ENCODE assay signal across 14 mouse cellular contexts in genomic region chr13:62917416-62918110, GRCm38 (mm10). TPM values are rescaled to one million over a fixed set of nuclear protein-coding genes. Genes with fewer than 3 reads are reported as not detected.
DNase-seq lines count a peak whose midpoint lies in the region; ATAC-seq and TF ChIP-seq lines count a peak whose summit lies in the region.
"Had no signal": no experiment of that assay in that cellular context is flagged by ENCODE, and none has a peak within 500 bp of the region (broad histone marks: within the 10 kb centered on the region; RNA-seq: fewer than 3 reads in every experiment).

No protein-coding gene starts in this region.

- no peaks in the 10 kb centered on the region for H3K36me3 ChIP-seq in limb, embryonic 12.5 days
- H3K36me3 ChIP-seq in limb, embryonic 10.5 days: no peaks in the 10 kb centered on the region
- H3K36me3 ChIP-seq in stomach, embryonic 16.5 days (ENCODE audit: control insufficient read depth, insufficient read depth, low read length): no peaks in the 10 kb centered on the region
- no peaks in the 10 kb centered on the region for H3K36me3 ChIP-seq in stomach, postnatal 0 days (ENCODE audit: control insufficient read depth, insufficient read depth, low read length)
- H3K36me3 ChIP-seq: liver, embryonic 13.5 days had no signal

- TF ChIP-seq CTCF in stomach, postnatal 0 days (IDR thresholded peaks at IDR 0.05; ENCODE audit: low read depth): no peak

- no peak overlapping the region for H3K4me3 ChIP-seq in limb, embryonic 12.5 days (replicated peaks)
- H3K4me3 ChIP-seq in limb, embryonic 10.5 days: no peak overlapping the region
- no peak overlapping the region for H3K4me3 ChIP-seq in stomach, embryonic 16.5 days (replicated peaks; ENCODE audit: low read length)
- H3K4me3 ChIP-seq in stomach, postnatal 0 days (ENCODE audit: low read depth, low read length): no peak overlapping the region
- H3K4me3 ChIP-seq: liver, embryonic 13.5 days had no signal

- peak; percentile 45 to 59 for DNase-seq in cerebellum, postnatal 10 days
- no peak for DNase-seq in cerebellum, adult 9-11 months
- no peak for DNase-seq in limb, embryonic 10.5 days (ENCODE audit: low spot score)
- DNase-seq in stomach, postnatal 0 days (ENCODE audit: low spot score): no peak
- no peak for DNase-seq in right cerebral cortex, postnatal 4 days
- DNase-seq in thymus, postnatal 14 days: no peak
- DNase-seq: heart, postnatal 4 days; liver, embryonic 13.5 days; retina, postnatal 1 day; thymus, postnatal 4 days had no signal

- 45% methylated on average over 1 of the region's 1 CpGs for WGBS in limb, embryonic 12.5 days
- 53% methylated on average over 1 of the region's 1 CpGs for WGBS in limb, embryonic 10.5 days
- WGBS in stomach, embryonic 16.5 days: 56% methylated on average over 1 of the region's 1 CpGs
- 37% methylated on average over 1 of the region's 1 CpGs for WGBS in stomach, postnatal 0 days

- no peak for TF ChIP-seq EP300 in stomach, postnatal 0 days (optimal IDR thresholded peaks at IDR 0.05)

- H3K4me1 ChIP-seq in limb, embryonic 12.5 days (replicated peaks): peaks cover 8% of the 10 kb centered on the region; the same call in 1 of the 2 replicates
- no peaks in the 10 kb centered on the region for H3K4me1 ChIP-seq in limb, embryonic 10.5 days
- no peaks in the 10 kb centered on the region for H3K4me1 ChIP-seq in stomach, embryonic 16.5 days (ENCODE audit: control insufficient read depth, insufficient read depth, low read length)
- no peaks in the 10 kb centered on the region for H3K4me1 ChIP-seq in stomach, postnatal 0 days (replicated peaks; ENCODE audit: control insufficient read depth, insufficient read depth)

- ATAC-seq in limb, embryonic 12.5 days (ENCODE audit: insufficient number of reproducible peaks, insufficient read depth, low FRiP score, low TSS enrichment, low read depth): no peak
- peak; percentile 60; the same call in 1 of the 2 replicates for ATAC-seq in stomach, embryonic 16.5 days (ENCODE audit: insufficient read depth, low FRiP score)
- ATAC-seq in stomach, postnatal 0 days (ENCODE audit: low FRiP score, low TSS enrichment): no peak

- H3K9me3 ChIP-seq in limb, embryonic 12.5 days: no peaks in the 10 kb centered on the region
- no peaks in the 10 kb centered on the region for H3K9me3 ChIP-seq in limb, embryonic 10.5 days (replicated peaks)
- H3K9me3 ChIP-seq in stomach, embryonic 16.5 days (replicated peaks; ENCODE audit: control insufficient read depth, low read length): no peaks in the 10 kb centered on the region
- no peaks in the 10 kb centered on the region for H3K9me3 ChIP-seq in stomach, postnatal 0 days (ENCODE audit: control insufficient read depth, low read length)
- H3K9me3 ChIP-seq: liver, embryonic 13.5 days had no signal

- peak overlapping the region; percentile 76 for H3K27ac ChIP-seq in limb, embryonic 12.5 days
- no peak overlapping the region for H3K27ac ChIP-seq in limb, embryonic 10.5 days
- no peak overlapping the region for H3K27ac ChIP-seq in stomach, embryonic 16.5 days (ENCODE audit: low read length)
- H3K27ac ChIP-seq in stomach, postnatal 0 days (replicated peaks): no peak overlapping the region
- H3K27ac ChIP-seq: kidney, postnatal 0 days; liver, embryonic 13.5 days had no signal

- H3K4me2 ChIP-seq in limb, embryonic 12.5 days: no peak overlapping the region
- no peak overlapping the region for H3K4me2 ChIP-seq in stomach, embryonic 16.5 days (ENCODE audit: low read depth, low read length)
- no peak overlapping the region for H3K4me2 ChIP-seq in stomach, postnatal 0 days (replicated peaks; ENCODE audit: low read depth)
- H3K4me2 ChIP-seq: liver, embryonic 13.5 days had no signal

- H3K9ac ChIP-seq in limb, embryonic 12.5 days (replicated peaks): no peak overlapping the region
- H3K9ac ChIP-seq in stomach, embryonic 16.5 days (ENCODE audit: low read length): no peak overlapping the region
- H3K9ac ChIP-seq in stomach, postnatal 0 days (ENCODE audit: low read length): no peak overlapping the region
- H3K9ac ChIP-seq: liver, embryonic 13.5 days had no signal

- H3K27me3 ChIP-seq in limb, embryonic 12.5 days: no peaks in the 10 kb centered on the region
- no peaks in the 10 kb centered on the region for H3K27me3 ChIP-seq in limb, embryonic 10.5 days (ENCODE audit: low read depth, poor library complexity, severe bottlenecking)
- H3K27me3 ChIP-seq in stomach, embryonic 16.5 days (ENCODE audit: control insufficient read depth, insufficient read depth, low read length): no peaks in the 10 kb centered on the region
- H3K27me3 ChIP-seq in stomach, postnatal 0 days (ENCODE audit: control insufficient read depth, insufficient read depth, low read length): no peaks in the 10 kb centered on the region
- H3K27me3 ChIP-seq: liver, embryonic 13.5 days had no signal

RNA-seq across cellular contexts. Expression of gene Fbp1, which starts 29.5 kb away (rescaled TPM):
- 0.61 and 0.80 TPM in 2 replicates for polyA plus RNA-seq in limb, embryonic 12.5 days (2016; fragmentation: Nextera tagmentation; extraction: Ambion mirVana)
- polyA plus RNA-seq in limb, embryonic 10.5 days (2016; fragmentation: Nextera tagmentation; extraction: Ambion mirVana): not detected in 2 replicates
- 4.1 and 4.2 TPM in 2 replicates for polyA plus RNA-seq in stomach, embryonic 16.5 days (2015; fragmentation: Nextera tagmentation; extraction: Ambion mirVana)
- polyA plus RNA-seq in stomach, postnatal 0 days (2015; fragmentation: Nextera tagmentation; extraction: Ambion mirVana): 3.8 and 5.8 TPM in 2 replicates
- polyA plus RNA-seq: forebrain, embryonic 11.5 days had no signal

RNA-seq across cellular contexts. Expression of gene 2010111I01Rik, which starts 47.1 kb away (rescaled TPM):
- 200 and 207 TPM in 2 replicates for polyA plus RNA-seq in limb, embryonic 12.5 days (2016; fragmentation: Nextera tagmentation; extraction: Ambion mirVana)
- 107 and 122 TPM in 2 replicates for polyA plus RNA-seq in limb, embryonic 10.5 days (2016; fragmentation: Nextera tagmentation; extraction: Ambion mirVana)
- 119 and 131 TPM in 2 replicates for polyA plus RNA-seq in stomach, embryonic 16.5 days (2015; fragmentation: Nextera tagmentation; extraction: Ambion mirVana)
- polyA plus RNA-seq in stomach, postnatal 0 days (2015; fragmentation: Nextera tagmentation; extraction: Ambion mirVana): 101 TPM in 2 replicates

RNA-seq across cellular contexts. Expression of gene Fbp2, which starts 59.3 kb away (rescaled TPM):
- polyA plus RNA-seq in limb, embryonic 12.5 days (2016; fragmentation: Nextera tagmentation; extraction: Ambion mirVana): 0.73 and 1.1 TPM in 2 replicates
- 0.14 and 0.38 TPM in 2 replicates for polyA plus RNA-seq in limb, embryonic 10.5 days (2016; fragmentation: Nextera tagmentation; extraction: Ambion mirVana)
- 112 and 124 TPM in 2 replicates for polyA plus RNA-seq in stomach, embryonic 16.5 days (2015; fragmentation: Nextera tagmentation; extraction: Ambion mirVana)
- polyA plus RNA-seq in stomach, postnatal 0 days (2015; fragmentation: Nextera tagmentation; extraction: Ambion mirVana): 143 and 146 TPM in 2 replicates
- polyA plus RNA-seq: forebrain, embryonic 11.5 days; liver, embryonic 13.5 days had no signal

Comparison
In these comparisons a context has a peak if more than half of its experiments do, and no peak if none do; other contexts are left out.
1. DNase-seq: peak in cerebellum, postnatal 10 days (2 of 2); none in cerebellum, adult 9-11 months (single experiment), limb, embryonic 10.5 days (single experiment), stomach, postnatal 0 days (single experiment), right cerebral cortex, postnatal 4 days (single experiment) and thymus, postnatal 14 days (single experiment).
2. RNA of gene Fbp2, which starts 59.3 kb away (polyA plus RNA-seq): 143 to 146 TPM in stomach, postnatal 0 days and 112 to 124 TPM in stomach, embryonic 16.5 days; 0.73 to 1.1 TPM in limb, embryonic 12.5 days and 0.14 to 0.38 TPM in limb, embryonic 10.5 days; every median in the first group is over 10 times any median in the second.